Mouse (Mus musculus): Measurements from ENCODE around the gene Hint2. TPM values are rescaled to one million over a fixed set of nuclear protein-coding genes. Genes with fewer than 3 reads are reported as not detected.
A peak's percentile ranks its signal among the peaks of the same experiment; 100 is the strongest.

The Hint2 gene
- polyA plus RNA-seq, 1 experiment from 2014 or later, result 68.5 TPM

- ATAC-seq (ENCODE audit: low read depth), result peak; percentile 97
- H3K4me3 ChIP-seq (ENCODE audit: low read depth, low read length), result peak within 1 kb of the TSS; percentile 75
- peak within 1 kb of the TSS; percentile 94 for H3K4me2 ChIP-seq (ENCODE audit: low read depth, low read length)
- no peaks in the 10 kb centered on the region for H3K9me3 ChIP-seq (replicated peaks; ENCODE audit: control insufficient read depth, low read length)
- peaks cover 11% of the 10 kb centered on the region for H3K4me1 ChIP-seq (ENCODE audit: control insufficient read depth, low read depth, low read length)
- H3K27ac ChIP-seq (ENCODE audit: low read length), result no peak within 1 kb of the TSS
- 2% methylated on average over 33 of the region's 41 CpGs for WGBS (ENCODE audit: insufficient replicate concordance)
- peaks cover 14% of the 10 kb centered on the region for H3K27me3 ChIP-seq (ENCODE audit: control insufficient read depth, insufficient read depth, low read depth, low read length)
- H3K9ac ChIP-seq (ENCODE audit: low read depth, low read length), result peak within 1 kb of the TSS; percentile 78
- H3K36me3 ChIP-seq (ENCODE audit: control insufficient read depth, insufficient read depth), result no peaks in the 10 kb centered on the region
Measured at GRCm38 (mm10) chr4:43668782-43669427, 12.6 kb upstream of the Hint2 start, which contains the start of the genes Tmem8b and Fam221b. TSS of gene Tmem8b (plus strand) at chr4:43668971. TSS of gene Fam221b (minus strand) at chr4:43669145.

GRCm38 (mm10) chr4:43666412-43666811 lies 10.1 kb upstream of the Hint2 start:
- no peaks in the 10 kb centered on the region for H3K9me3 ChIP-seq (replicated peaks; ENCODE audit: control insufficient read depth, low read length)
- ATAC-seq (ENCODE audit: low read depth), result no peak

GRCm38 (mm10) chr4:43657146-43657545 lies 880 bp upstream of the Hint2 start:
- H3K36me3 ChIP-seq (ENCODE audit: control insufficient read depth, insufficient read depth), result no peaks in the 10 kb centered on the region
- no peak overlapping the region for H3K9ac ChIP-seq (ENCODE audit: low read depth, low read length)
- H3K4me1 ChIP-seq (ENCODE audit: control insufficient read depth, low read depth, low read length), result peaks cover 14% of the 10 kb centered on the region
- peak overlapping the region; percentile 82 for H3K4me2 ChIP-seq (ENCODE audit: low read depth, low read length)
- no peaks in the 10 kb centered on the region for H3K9me3 ChIP-seq (replicated peaks; ENCODE audit: control insufficient read depth, low read length)
- H3K27ac ChIP-seq (ENCODE audit: low read length), result no peak overlapping the region
- no peak for ATAC-seq (ENCODE audit: low read depth)
- WGBS (ENCODE audit: insufficient replicate concordance), result 59% methylated on average over 4 of the region's 4 CpGs
- H3K27me3 ChIP-seq (ENCODE audit: control insufficient read depth, insufficient read depth, low read depth, low read length), result peaks cover 10% of the 10 kb centered on the region
- H3K4me3 ChIP-seq (ENCODE audit: low read depth, low read length), result peak overlapping the region; percentile 90

More at GRCm38 (mm10) chr4:43666412-43666811, 10.1 kb upstream of the Hint2 start:
- WGBS (ENCODE audit: insufficient replicate concordance), result 14% methylated on average over 4 of the region's 4 CpGs
- peaks cover 11% of the 10 kb centered on the region for H3K4me1 ChIP-seq (ENCODE audit: control insufficient read depth, low read depth, low read length)
- H3K4me3 ChIP-seq (ENCODE audit: low read depth, low read length), result no peak overlapping the region
- no peak overlapping the region for H3K4me2 ChIP-seq (ENCODE audit: low read depth, low read length)
- no peak overlapping the region for H3K27ac ChIP-seq (ENCODE audit: low read length)
- peaks cover 36% of the 10 kb centered on the region for H3K27me3 ChIP-seq (ENCODE audit: control insufficient read depth, insufficient read depth, low read depth, low read length)
- no peaks in the 10 kb centered on the region for H3K36me3 ChIP-seq (ENCODE audit: control insufficient read depth, insufficient read depth)
- H3K9ac ChIP-seq (ENCODE audit: low read depth, low read length), result no peak overlapping the region

- Histone ChIP-seq H3K4me2 (ENCODE audit: low read depth, low read length) (peak overlapping the region; percentile 82), H3K36me3 (ENCODE audit: control insufficient read depth, insufficient read depth) (no peaks in the 10 kb centered on the region), H3K27ac (ENCODE audit: low read length) (peak overlapping the region; percentile 80), H3K4me1 (ENCODE audit: control insufficient read depth, low read depth, low read length) (peaks cover 14% of the 10 kb centered on the region), H3K9me3 (replicated peaks; ENCODE audit: control insufficient read depth, low read length) (no peaks in the 10 kb centered on the region), H3K4me3 (ENCODE audit: low read depth, low read length) (peak overlapping the region; percentile 90), H3K27me3 (ENCODE audit: control insufficient read depth, insufficient read depth, low read depth, low read length) (no peaks in the 10 kb centered on the region; the same call in 1 of the 2 replicates), H3K9ac (ENCODE audit: low read depth, low read length) (peak overlapping the region; percentile 91)
- peak; percentile 11 for ATAC-seq (ENCODE audit: low read depth)
- 8% methylated on average over 34 of the region's 34 CpGs for WGBS (ENCODE audit: insufficient replicate concordance)
Measured at GRCm38 (mm10) chr4:43655656-43656338, 469 bp downstream of the Hint2 start.

GRCm38 (mm10) chr4:43653161-43654015 lies 2.9 kb downstream of the Hint2 start, which contains the start of gene Spag8:
TSS of gene Spag8 (minus strand) at chr4:43653594.
- no peak within 1 kb of the TSS for H3K9ac ChIP-seq (ENCODE audit: low read depth, low read length)
- H3K27me3 ChIP-seq (ENCODE audit: control insufficient read depth, insufficient read depth, low read depth, low read length), result no peaks in the 10 kb centered on the region
- peaks cover 6% of the 10 kb centered on the region for H3K9me3 ChIP-seq (replicated peaks; ENCODE audit: control insufficient read depth, low read length)
- H3K4me2 ChIP-seq (ENCODE audit: low read depth, low read length), result peak within 1 kb of the TSS; percentile 47
- H3K4me1 ChIP-seq (ENCODE audit: control insufficient read depth, low read depth, low read length), result peaks cover 14% of the 10 kb centered on the region
- WGBS (ENCODE audit: insufficient replicate concordance), result 17% methylated on average over 24 of the region's 24 CpGs
- no peak for ATAC-seq (ENCODE audit: low read depth)
- peak within 1 kb of the TSS; percentile 35 for H3K4me3 ChIP-seq (ENCODE audit: low read depth, low read length)
- no peak within 1 kb of the TSS for H3K27ac ChIP-seq (ENCODE audit: low read length)
- H3K36me3 ChIP-seq (ENCODE audit: control insufficient read depth, insufficient read depth), result no peaks in the 10 kb centered on the region

GRCm38 (mm10) chr4:43652726-43653125 lies 3.5 kb downstream of the Hint2 start:
- Histone ChIP-seq H3K27me3 (ENCODE audit: control insufficient read depth, insufficient read depth, low read depth, low read length) (no peaks in the 10 kb centered on the region), H3K4me3 (ENCODE audit: low read depth, low read length) (no peak overlapping the region), H3K9ac (ENCODE audit: low read depth, low read length) (no peak overlapping the region), H3K36me3 (ENCODE audit: control insufficient read depth, insufficient read depth) (no peaks in the 10 kb centered on the region), H3K4me2 (ENCODE audit: low read depth, low read length) (no peak overlapping the region), H3K9me3 (replicated peaks; ENCODE audit: control insufficient read depth, low read length) (peaks cover 6% of the 10 kb centered on the region), H3K4me1 (ENCODE audit: control insufficient read depth, low read depth, low read length) (peaks cover 14% of the 10 kb centered on the region), H3K27ac (ENCODE audit: low read length) (no peak overlapping the region)
- WGBS (ENCODE audit: insufficient replicate concordance), result 72% methylated on average over 4 of the region's 4 CpGs
- no peak for ATAC-seq (ENCODE audit: low read depth)

- Histone ChIP-seq H3K9ac (ENCODE audit: low read depth, low read length) (no peak overlapping the region), H3K4me2 (ENCODE audit: low read depth, low read length) (no peak overlapping the region), H3K4me3 (ENCODE audit: low read depth, low read length) (no peak overlapping the region), H3K27ac (ENCODE audit: low read length) (no peak overlapping the region), H3K27me3 (ENCODE audit: control insufficient read depth, insufficient read depth, low read depth, low read length) (no peaks in the 10 kb centered on the region), H3K4me1 (ENCODE audit: control insufficient read depth, low read depth, low read length) (peaks cover 4% of the 10 kb centered on the region), H3K9me3 (replicated peaks; ENCODE audit: control insufficient read depth, low read length) (peaks cover 6% of the 10 kb centered on the region), H3K36me3 (ENCODE audit: control insufficient read depth, insufficient read depth) (no peaks in the 10 kb centered on the region)
- WGBS (ENCODE audit: insufficient replicate concordance), result 75% methylated on average over 3 of the region's 3 CpGs
- no peak for ATAC-seq (ENCODE audit: low read depth)
Measured at GRCm38 (mm10) chr4:43649783-43650182, 6.5 kb downstream of the Hint2 start.

- 61% methylated on average over 6 of the region's 6 CpGs for WGBS (ENCODE audit: insufficient replicate concordance)
- H3K9me3 ChIP-seq (replicated peaks; ENCODE audit: control insufficient read depth, low read length), result no peaks in the 10 kb centered on the region
- no peak for ATAC-seq (ENCODE audit: low read depth)
Measured at GRCm38 (mm10) chr4:43640491-43640890, 15.8 kb downstream of the Hint2 start.

More at GRCm38 (mm10) chr4:43640491-43640890, 15.8 kb downstream of the Hint2 start:
- H3K27ac ChIP-seq (ENCODE audit: low read length), result no peak overlapping the region
- H3K4me1 ChIP-seq (ENCODE audit: control insufficient read depth, low read depth, low read length), result no peaks in the 10 kb centered on the region
- no peak overlapping the region for H3K9ac ChIP-seq (ENCODE audit: low read depth, low read length)
- no peaks in the 10 kb centered on the region for H3K36me3 ChIP-seq (ENCODE audit: control insufficient read depth, insufficient read depth)
- no peak overlapping the region for H3K4me2 ChIP-seq (ENCODE audit: low read depth, low read length)
- no peaks in the 10 kb centered on the region for H3K27me3 ChIP-seq (ENCODE audit: control insufficient read depth, insufficient read depth, low read depth, low read length)
- no peak overlapping the region for H3K4me3 ChIP-seq (ENCODE audit: low read depth, low read length)

Measured in liver, embryonic 16.5 days (tissue).